In the genomic region with DNA sequence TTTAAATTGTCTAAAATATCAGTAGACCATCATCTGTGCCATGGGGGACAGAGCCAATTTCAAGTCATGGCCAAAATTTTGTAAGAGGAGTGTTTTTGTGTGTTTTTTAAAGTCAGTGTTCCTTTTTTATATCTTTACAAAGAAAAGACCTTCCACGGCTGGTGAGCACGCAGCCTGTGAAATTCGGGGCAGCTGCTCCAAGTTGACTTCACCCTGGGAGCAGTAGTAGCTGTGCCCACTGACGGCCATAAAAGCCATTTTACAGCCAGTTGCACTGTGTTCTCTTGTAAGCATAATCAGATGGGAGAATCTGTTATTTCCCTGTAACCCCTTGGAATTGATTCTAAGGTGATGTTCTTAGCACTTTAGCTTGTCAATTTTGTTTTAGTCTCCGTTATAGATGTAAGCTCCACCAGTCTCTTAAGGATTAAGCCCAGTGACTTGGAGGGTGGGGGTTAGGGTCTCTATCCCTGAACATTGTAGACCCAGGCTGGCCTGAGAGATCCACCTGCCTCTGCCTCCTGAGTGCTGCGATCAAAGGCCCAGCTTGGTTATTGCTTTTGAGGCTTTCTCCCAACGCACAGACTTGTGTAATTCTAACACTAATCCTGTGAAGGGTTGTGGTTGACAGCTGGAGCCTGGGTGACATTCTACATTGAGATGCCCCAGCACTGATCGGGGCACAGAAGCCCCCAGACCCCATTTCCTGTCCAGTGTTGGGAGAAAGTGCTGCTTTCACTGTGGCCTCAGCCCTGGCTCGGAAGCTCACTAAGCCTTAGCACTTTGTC, we compare ENCODE assay signal across 8 mouse cellular contexts. TPM values are rescaled to one million over a fixed set of nuclear protein-coding genes. Genes with fewer than 3 reads are reported as not detected.
DNase-seq lines count a peak whose midpoint lies in the region; ATAC-seq lines count a peak whose summit lies in the region.

No protein-coding gene starts in this region.

- H3K4me1 ChIP-seq in midbrain, embryonic 10.5 days, result peaks cover 47% of the 10 kb centered on the region
- peaks cover 23% of the 10 kb centered on the region; the same call in 1 of the 2 replicates for H3K4me1 ChIP-seq in midbrain, embryonic 11.5 days (ENCODE audit: control insufficient read depth, insufficient read depth, low read length)
- peaks cover 44% of the 10 kb centered on the region for H3K4me1 ChIP-seq in heart, embryonic 12.5 days (replicated peaks)
- H3K4me1 ChIP-seq in limb, embryonic 13.5 days, result peaks cover 49% of the 10 kb centered on the region
- H3K4me1 ChIP-seq in stomach, embryonic 16.5 days (ENCODE audit: control insufficient read depth, insufficient read depth, low read length), result peaks cover 49% of the 10 kb centered on the region

- H3K27me3 ChIP-seq in midbrain, embryonic 10.5 days (ENCODE audit: low read depth, poor library complexity, severe bottlenecking), result no peaks in the 10 kb centered on the region
- H3K27me3 ChIP-seq in midbrain, embryonic 11.5 days (ENCODE audit: control insufficient read depth, insufficient read depth, low read length), result no peaks in the 10 kb centered on the region
- H3K27me3 ChIP-seq in heart, embryonic 12.5 days (replicated peaks), result no peaks in the 10 kb centered on the region
- H3K27me3 ChIP-seq in limb, embryonic 13.5 days, result no peaks in the 10 kb centered on the region
- H3K27me3 ChIP-seq in stomach, embryonic 16.5 days (ENCODE audit: control insufficient read depth, insufficient read depth, low read length), result no peaks in the 10 kb centered on the region

- no peak overlapping the region for H3K9ac ChIP-seq in midbrain, embryonic 11.5 days (ENCODE audit: low read length)
- H3K9ac ChIP-seq in heart, embryonic 12.5 days, result peak overlapping the region; percentile 93
- H3K9ac ChIP-seq in limb, embryonic 13.5 days, result no peak overlapping the region
- peak overlapping the region; percentile 93 for H3K9ac ChIP-seq in stomach, embryonic 16.5 days (ENCODE audit: low read length)

- H3K4me3 ChIP-seq in midbrain, embryonic 10.5 days, result peak overlapping the region; percentile 29; the same call in 1 of the 2 replicates
- H3K4me3 ChIP-seq in midbrain, embryonic 11.5 days (ENCODE audit: low read depth, low read length), result no peak overlapping the region
- peak overlapping the region; percentile 78 for H3K4me3 ChIP-seq in heart, embryonic 12.5 days
- H3K4me3 ChIP-seq in limb, embryonic 13.5 days, result peak overlapping the region; percentile 62
- peak overlapping the region; percentile 83 for H3K4me3 ChIP-seq in stomach, embryonic 16.5 days (replicated peaks; ENCODE audit: low read length)

- no peak for DNase-seq in midbrain, embryonic 10.5 days (ENCODE audit: low spot score)
- no peak for DNase-seq in midbrain, embryonic 11.5 days (ENCODE audit: low spot score, missing footprints)
- DNase-seq in thymus, postnatal 4 days, result no peak
- DNase-seq in c-Kit-positive CD71-positive TER-119-positive erythroid progenitor cells, embryonic 14.5 days (ENCODE audit: low spot score), result no peak

- H3K4me2 ChIP-seq in midbrain, embryonic 11.5 days, result no peak overlapping the region
- H3K4me2 ChIP-seq in heart, embryonic 12.5 days, result peak overlapping the region; percentile 92
- H3K4me2 ChIP-seq in limb, embryonic 13.5 days (replicated peaks), result peak overlapping the region; percentile 86
- H3K4me2 ChIP-seq in stomach, embryonic 16.5 days (ENCODE audit: low read depth, low read length), result peak overlapping the region; percentile 65

- H3K9me3 ChIP-seq in midbrain, embryonic 10.5 days (replicated peaks), result no peaks in the 10 kb centered on the region
- H3K9me3 ChIP-seq in midbrain, embryonic 11.5 days (ENCODE audit: control insufficient read depth, low read length), result no peaks in the 10 kb centered on the region
- no peaks in the 10 kb centered on the region for H3K9me3 ChIP-seq in heart, embryonic 12.5 days (replicated peaks)
- H3K9me3 ChIP-seq in limb, embryonic 13.5 days, result no peaks in the 10 kb centered on the region
- H3K9me3 ChIP-seq in stomach, embryonic 16.5 days (replicated peaks; ENCODE audit: control insufficient read depth, low read length), result no peaks in the 10 kb centered on the region

- no peak overlapping the region for H3K27ac ChIP-seq in midbrain, embryonic 10.5 days (replicated peaks)
- H3K27ac ChIP-seq in midbrain, embryonic 11.5 days (ENCODE audit: low read depth, low read length), result no peak overlapping the region
- peak overlapping the region; percentile 97 for H3K27ac ChIP-seq in heart, embryonic 12.5 days (ENCODE audit: poor library complexity, severe bottlenecking)
- peak overlapping the region; percentile 22; the same call in 1 of the 2 replicates for H3K27ac ChIP-seq in limb, embryonic 13.5 days
- peak overlapping the region; percentile 52 for H3K27ac ChIP-seq in stomach, embryonic 16.5 days (ENCODE audit: low read length)

- no peak for ATAC-seq in midbrain, embryonic 11.5 days (ENCODE audit: low FRiP score)
- ATAC-seq in heart, embryonic 12.5 days (ENCODE audit: insufficient number of reproducible peaks, low FRiP score), result no peak
- no peak for ATAC-seq in limb, embryonic 13.5 days (ENCODE audit: low FRiP score, low read depth)
- ATAC-seq in stomach, embryonic 16.5 days (ENCODE audit: insufficient read depth, low FRiP score), result no peak
- ATAC-seq in cerebellum, adult (ENCODE audit: insufficient number of reproducible peaks, low FRiP score, low TSS enrichment), result no peak

- peaks cover 23% of the 10 kb centered on the region for H3K36me3 ChIP-seq in midbrain, embryonic 10.5 days
- 0 out of 2 replicates have a peak, but pooled peaks cover 7% of the 10 kb centered on the region for H3K36me3 ChIP-seq in midbrain, embryonic 11.5 days (ENCODE audit: control insufficient read depth, insufficient read depth, low read length)
- H3K36me3 ChIP-seq in heart, embryonic 12.5 days, result peaks cover 31% of the 10 kb centered on the region
- H3K36me3 ChIP-seq in limb, embryonic 13.5 days, result peaks cover 26% of the 10 kb centered on the region
- H3K36me3 ChIP-seq in stomach, embryonic 16.5 days (ENCODE audit: control insufficient read depth, insufficient read depth, low read length), result peaks cover 21% of the 10 kb centered on the region; the same call in 1 of the 2 replicates

- WGBS in midbrain, embryonic 10.5 days, result 91% methylated on average over 9 of the region's 9 CpGs
- WGBS in midbrain, embryonic 11.5 days, result 91% methylated on average over 9 of the region's 9 CpGs
- 79% methylated on average over 9 of the region's 9 CpGs for WGBS in heart, embryonic 12.5 days
- WGBS in limb, embryonic 13.5 days, result 74% methylated on average over 9 of the region's 9 CpGs
- 76% methylated on average over 9 of the region's 9 CpGs for WGBS in stomach, embryonic 16.5 days

RNA-seq across cellular contexts. Expression of gene Txnip, which starts 3.3 kb away (rescaled TPM):
- polyA plus RNA-seq in midbrain, embryonic 10.5 days (2016; fragmentation: Nextera tagmentation; extraction: Ambion mirVana), result 31.5 and 41.7 TPM in 2 replicates
- 54.0 and 55.9 TPM in 2 replicates for polyA plus RNA-seq in midbrain, embryonic 11.5 days (2014; fragmentation: Nextera tagmentation; extraction: Ambion mirVana)
- polyA plus RNA-seq in heart, embryonic 12.5 days (2016; fragmentation: Nextera tagmentation; extraction: Ambion mirVana), result 144 and 150 TPM in 2 replicates
- polyA plus RNA-seq in limb, embryonic 13.5 days (2015; fragmentation: Nextera tagmentation; extraction: Ambion mirVana), result 103 and 105 TPM in 2 replicates
- polyA plus RNA-seq in stomach, embryonic 16.5 days (2015; fragmentation: Nextera tagmentation; extraction: Ambion mirVana), result 164 and 179 TPM in 2 replicates

RNA-seq across cellular contexts. Expression of gene Gm16253, which starts 15.7 kb away (rescaled TPM):
- 0.62 and 1.6 TPM in 2 replicates for polyA plus RNA-seq in midbrain, embryonic 10.5 days (2016; fragmentation: Nextera tagmentation; extraction: Ambion mirVana)
- 0.36 and 0.43 TPM in 2 replicates for polyA plus RNA-seq in midbrain, embryonic 11.5 days (2014; fragmentation: Nextera tagmentation; extraction: Ambion mirVana)
- 1.6 and 2.4 TPM in 2 replicates for polyA plus RNA-seq in heart, embryonic 12.5 days (2016; fragmentation: Nextera tagmentation; extraction: Ambion mirVana)
- 1.3 and 1.5 TPM in 2 replicates for polyA plus RNA-seq in limb, embryonic 13.5 days (2015; fragmentation: Nextera tagmentation; extraction: Ambion mirVana)
- 0.89 and 1.1 TPM in 2 replicates for polyA plus RNA-seq in stomach, embryonic 16.5 days (2015; fragmentation: Nextera tagmentation; extraction: Ambion mirVana)

RNA-seq across cellular contexts. Expression of gene Polr3gl, which starts 32.9 kb away (rescaled TPM):
- 25.2 and 31.8 TPM in 2 replicates for polyA plus RNA-seq in midbrain, embryonic 10.5 days (2016; fragmentation: Nextera tagmentation; extraction: Ambion mirVana)
- polyA plus RNA-seq in midbrain, embryonic 11.5 days (2014; fragmentation: Nextera tagmentation; extraction: Ambion mirVana), result 12.1 and 14.7 TPM in 2 replicates
- 39.2 and 39.3 TPM in 2 replicates for polyA plus RNA-seq in heart, embryonic 12.5 days (2016; fragmentation: Nextera tagmentation; extraction: Ambion mirVana)
- polyA plus RNA-seq in limb, embryonic 13.5 days (2015; fragmentation: Nextera tagmentation; extraction: Ambion mirVana), result 48.8 and 55.6 TPM in 2 replicates
- polyA plus RNA-seq in stomach, embryonic 16.5 days (2015; fragmentation: Nextera tagmentation; extraction: Ambion mirVana), result 26.4 and 29.8 TPM in 2 replicates

RNA-seq across cellular contexts. Expression of gene Ankrd34a, which starts 35.4 kb away (rescaled TPM):
- polyA plus RNA-seq in midbrain, embryonic 10.5 days (2016; fragmentation: Nextera tagmentation; extraction: Ambion mirVana), result 1.0 and 1.7 TPM in 2 replicates
- polyA plus RNA-seq in midbrain, embryonic 11.5 days (2014; fragmentation: Nextera tagmentation; extraction: Ambion mirVana), result 1.5 and 2.0 TPM in 2 replicates
- 9.2 and 9.5 TPM in 2 replicates for polyA plus RNA-seq in heart, embryonic 12.5 days (2016; fragmentation: Nextera tagmentation; extraction: Ambion mirVana)
- 3.0 and 3.1 TPM in 2 replicates for polyA plus RNA-seq in limb, embryonic 13.5 days (2015; fragmentation: Nextera tagmentation; extraction: Ambion mirVana)
- polyA plus RNA-seq in stomach, embryonic 16.5 days (2015; fragmentation: Nextera tagmentation; extraction: Ambion mirVana), result 2.2 and 2.7 TPM in 2 replicates

RNA-seq across cellular contexts. Expression of gene Hfe2, which starts 36.1 kb away (rescaled TPM):
- polyA plus RNA-seq in midbrain, embryonic 10.5 days (2016; fragmentation: Nextera tagmentation; extraction: Ambion mirVana), result 1.5 and 2.1 TPM in 2 replicates
- 1.3 and 1.7 TPM in 2 replicates for polyA plus RNA-seq in midbrain, embryonic 11.5 days (2014; fragmentation: Nextera tagmentation; extraction: Ambion mirVana)
- polyA plus RNA-seq in heart, embryonic 12.5 days (2016; fragmentation: Nextera tagmentation; extraction: Ambion mirVana), result 7.9 and 9.2 TPM in 2 replicates
- 10.3 and 10.6 TPM in 2 replicates for polyA plus RNA-seq in limb, embryonic 13.5 days (2015; fragmentation: Nextera tagmentation; extraction: Ambion mirVana)
- polyA plus RNA-seq in stomach, embryonic 16.5 days (2015; fragmentation: Nextera tagmentation; extraction: Ambion mirVana), result 0.50 and 3.8 TPM in 2 replicates

Comparison
In these comparisons a context has a peak if more than half of its experiments do, and no peak if none do; other contexts are left out.
1. H3K27ac ChIP-seq: peak in heart, embryonic 12.5 days (single experiment), limb, embryonic 13.5 days (single experiment) and stomach, embryonic 16.5 days (single experiment); none in midbrain, embryonic 10.5 days (single experiment) and midbrain, embryonic 11.5 days (single experiment).
2. H3K9ac ChIP-seq: peak in heart, embryonic 12.5 days (single experiment) and stomach, embryonic 16.5 days (single experiment); none in midbrain, embryonic 11.5 days (single experiment) and limb, embryonic 13.5 days (single experiment).